Mouse (Mus musculus) CH12.LX (cell line): ENCODE results near the gene Clptm1. TPM values are rescaled to one million over a fixed set of nuclear protein-coding genes. Genes with fewer than 3 reads are reported as not detected.

Experiments
- DNase-seq: peaks from one replicate; pipeline ENCODE4 v3.0.0-alpha.2; 2013; ENCODE audit errors: extremely low read depth
- H3K27ac ChIP-seq: 2 replicates; pipeline ENCODE4 v1.5.1; 2012; ENCODE audit warnings: low read depth, mild to moderate bottlenecking, control low read depth, moderate library complexity; ENCODE audit not compliant: insufficient read depth
- H3K27me3 ChIP-seq: replicated peaks from 2 replicates; pipeline ENCODE3; 2012; ENCODE audit warnings: inconsistent platforms
- H3K36me3 ChIP-seq, 2 experiments: replicated peaks in 1 of 2; 2 replicates each; pipeline versions ENCODE3 to v1.6.1; 2012; ENCODE audit warnings: inconsistent platforms in 1 of 2, low read length in 1 of 2, mild to moderate bottlenecking in 1 of 2, mixed read lengths in 1 of 2, moderate library complexity in 1 of 2; ENCODE audit not compliant: control insufficient read depth in 1 of 2, insufficient read depth in 1 of 2
- H3K4me1 ChIP-seq, 2 experiments: 2 replicates each; pipeline ENCODE4 v1.6.1; 2012; ENCODE audit warnings: inconsistent platforms in 1 of 2, moderate library complexity in 1 of 2; ENCODE audit not compliant: insufficient read depth in 2 of 2, control insufficient read depth in 1 of 2
- H3K4me2 ChIP-seq: 2 replicates; pipeline ENCODE4 v1.6.1; 2012; ENCODE audit warnings: low read depth, mild to moderate bottlenecking, control low read depth; ENCODE audit not compliant: poor library complexity, insufficient read depth, severe bottlenecking
- H3K4me3 ChIP-seq, 3 experiments: fragments of 150-350 bp in 1 of 3; sonication (generic) in 1 of 3; replicated peaks in 1 of 3; 2 replicates each; pipeline versions ENCODE3 to v1.5.1; 2011 to 2012; ENCODE audit warnings: low read depth in 2 of 3, low read length in 2 of 3, mild to moderate bottlenecking in 2 of 3, moderate library complexity in 2 of 3, control low read depth in 1 of 3, improper control_type of control experiment in 1 of 3, inconsistent platforms in 1 of 3, mixed read lengths in 1 of 3; ENCODE audit not compliant: poor library complexity in 1 of 3
- H3K79me2 ChIP-seq: replicated peaks from 2 replicates; pipeline ENCODE4 v1.6.1; 2012; ENCODE audit warnings: mild to moderate bottlenecking, moderate library complexity; ENCODE audit not compliant: control insufficient read depth, poor library complexity, insufficient read depth, severe bottlenecking; ENCODE audit errors: extremely low read depth
- H3K9ac ChIP-seq: 2 replicates; pipeline ENCODE4 v1.6.1; 2012; ENCODE audit warnings: low read depth, mild to moderate bottlenecking, control low read depth, moderate library complexity; ENCODE audit not compliant: insufficient read depth
- H3K9me3 ChIP-seq: replicated peaks from 2 replicates; pipeline ENCODE3; 2012; ENCODE audit warnings: low read length, inconsistent platforms, mixed read lengths
- BHLHE40 ChIP-seq: IDR thresholded peaks from 2 replicates; pipeline ENCODE4 v1.6.1; 2011; ENCODE audit warnings: mild to moderate bottlenecking, low read depth, low read length, improper control_type of control experiment
- CHD1 ChIP-seq: IDR thresholded peaks from 2 replicates; pipeline ENCODE4 v1.6.1; 2012; ENCODE audit warnings: low read depth, low read length, improper control_type of control experiment, inconsistent platforms
- CTCF ChIP-seq, 2 experiments: IDR thresholded peaks in 1 of 2; conservative IDR thresholded peaks in 1 of 2; 2 replicates each; pipeline ENCODE4 v1.5.1; 2011 to 2012; ENCODE audit warnings: low read depth in 2 of 2, low read length in 2 of 2, improper control_type of control experiment in 1 of 2, inconsistent platforms in 1 of 2, mild to moderate bottlenecking in 1 of 2, moderate library complexity in 1 of 2
- E2F4 ChIP-seq: IDR thresholded peaks from 2 replicates; pipeline ENCODE4 v1.6.1; 2011; ENCODE audit warnings: low read depth, low read length, improper control_type of control experiment; ENCODE audit not compliant: insufficient replicate concordance
- ELF1 ChIP-seq: IDR thresholded peaks from 2 replicates; pipeline ENCODE4 v1.6.1; 2014; ENCODE audit warnings: low read depth, mild to moderate bottlenecking, inconsistent platforms, low read length, improper control_type of control experiment
- EP300 ChIP-seq: IDR thresholded peaks from 2 replicates; pipeline ENCODE4 v1.6.1; 2011; ENCODE audit warnings: low read length, improper control_type of control experiment
- GABPA ChIP-seq: IDR thresholded peaks from 2 replicates; pipeline ENCODE4 v1.6.1; 2012; ENCODE audit warnings: low read depth, low read length, improper control_type of control experiment, inconsistent platforms; ENCODE audit not compliant: insufficient replicate concordance
- IRF4 ChIP-seq: IDR thresholded peaks from 2 replicates; pipeline ENCODE4 v1.6.1; 2014; ENCODE audit warnings: low read depth, mild to moderate bottlenecking, inconsistent platforms, low read length, improper control_type of control experiment
- JUN ChIP-seq: IDR thresholded peaks from 2 replicates; pipeline ENCODE4 v1.6.1; 2011; ENCODE audit warnings: low read depth, mild to moderate bottlenecking, low read length, improper control_type of control experiment, moderate library complexity; ENCODE audit not compliant: insufficient read depth
- JUND ChIP-seq: conservative IDR thresholded peaks from 2 replicates; pipeline ENCODE4 v1.6.1; 2011; ENCODE audit warnings: low read depth, low read length, improper control_type of control experiment
- KAT2A ChIP-seq: IDR thresholded peaks from 2 replicates; pipeline ENCODE4 v1.6.1; 2012; ENCODE audit warnings: low read length, improper control_type of control experiment, inconsistent platforms; ENCODE audit not compliant: insufficient replicate concordance
- MAFK ChIP-seq: IDR thresholded peaks from 2 replicates; pipeline ENCODE4 v1.6.1; 2011; ENCODE audit warnings: low read length, improper control_type of control experiment; ENCODE audit not compliant: insufficient replicate concordance
- MAX ChIP-seq: IDR thresholded peaks from 2 replicates; pipeline ENCODE4 v1.6.1; 2011; ENCODE audit warnings: low read length, improper control_type of control experiment
- MEF2A ChIP-seq: IDR thresholded peaks from 2 replicates; pipeline ENCODE4 v1.6.1; 2014; ENCODE audit warnings: low read depth, mild to moderate bottlenecking, inconsistent platforms, low read length, improper control_type of control experiment, borderline replicate concordance
- MXI1 ChIP-seq: IDR thresholded peaks from 2 replicates; pipeline ENCODE4 v1.6.1; 2011; ENCODE audit warnings: mild to moderate bottlenecking, low read depth, low read length, improper control_type of control experiment
- MYC ChIP-seq: IDR thresholded peaks from 2 replicates; pipeline ENCODE4 v1.6.1; 2011; ENCODE audit warnings: low read depth, mild to moderate bottlenecking, improper control_type of control experiment, low read length
- NELFE ChIP-seq: IDR thresholded peaks from 2 replicates; pipeline ENCODE4 v1.6.1; 2011; ENCODE audit warnings: low read depth, low read length, improper control_type of control experiment
- POLR2AphosphoS2 ChIP-seq: IDR thresholded peaks from 2 replicates; pipeline ENCODE4 v1.6.1; 2011; ENCODE audit warnings: low read depth, low read length, improper control_type of control experiment
- RCOR1 ChIP-seq: conservative IDR thresholded peaks from 2 replicates; pipeline ENCODE4 v1.6.1; 2012; ENCODE audit warnings: low read depth, mild to moderate bottlenecking, inconsistent platforms, low read length, improper control_type of control experiment
- SIN3A ChIP-seq: IDR thresholded peaks from 2 replicates; pipeline ENCODE4 v1.6.1; 2012; ENCODE audit warnings: low read length, improper control_type of control experiment, inconsistent platforms
- SMC3 ChIP-seq: IDR thresholded peaks from 2 replicates; pipeline ENCODE4 v1.6.1; 2011; ENCODE audit warnings: low read depth, low read length, improper control_type of control experiment
- TBP ChIP-seq: conservative IDR thresholded peaks from 2 replicates; pipeline ENCODE4 v1.6.1; 2011; ENCODE audit warnings: low read depth, low read length, improper control_type of control experiment
- TCF12 ChIP-seq: IDR thresholded peaks from 2 replicates; pipeline ENCODE4 v1.6.1; 2014; ENCODE audit warnings: low read depth, mild to moderate bottlenecking, inconsistent platforms, low read length, improper control_type of control experiment
- USF2 ChIP-seq: conservative IDR thresholded peaks from 2 replicates; pipeline ENCODE4 v1.6.1; 2011; ENCODE audit warnings: low read depth, low read length, improper control_type of control experiment
- ZC3H11A ChIP-seq: IDR thresholded peaks from 2 replicates; pipeline ENCODE4 v1.6.1; 2012; ENCODE audit warnings: low read depth, mild to moderate bottlenecking, inconsistent platforms, low read length, improper control_type of control experiment
- dilution Hi-C: fragments of 300-500 bp; cut with MboI; formaldehyde crosslinking; loops from 2 replicates; pipeline ENCODE4 v1.14.3; 2020; ENCODE audit warnings: low sequenced_read_pairs; ENCODE audit not compliant: extremely low pct_unique_long_range_greater_than_20kb, extremely low pct_ligation_motif_present
- in situ Hi-C: fragments of 300-500 bp; cut with MboI; formaldehyde crosslinking; loops from 3 replicates; pipeline ENCODE4 v1.14.3; 2019; ENCODE audit warnings: low sequenced_read_pairs, low pct_ligation_motif_present, low pct_unique_long_range_greater_than_20kb, mixed read lengths
- polyA plus RNA-seq: library from polyadenylated mRNA; unstranded; fragments of >175 nt; gene quantifications from 2 replicates; pipeline ENCODE4 v1.2.1, GENCODE M21; 2012; ENCODE audit warnings: low read depth; ENCODE audit not compliant: insufficient read length
- total RNA-seq, 2 experiments: library from RNA; depleted of rRNA; stranded (reverse); fragments of 300-350 nt in 1 of 2; fragments of >200 nt in 1 of 2; gene quantifications; 2 replicates each; pipeline ENCODE4 v1.2.3; 2012 to 2014

The Clptm1 gene
- total and polyA plus RNA-seq, 3 experiments, result 33.8 to 70.9 (median 43.6) TPM

- DNase-seq, result no peak
- TF ChIP-seq SIN3A (no peak), SMC3 (no peak)
- Histone ChIP-seq H3K27ac (no peak overlapping the region), H3K27me3 (peaks cover 3% of the 10 kb centered on the region), H3K4me1 (peaks cover 2 to 3% of the 10 kb centered on the region in 2 experiments; a peak in 3 of 4 replicates), H3K9me3 (no peaks in the 10 kb centered on the region), H3K4me2 (no peak overlapping the region), H3K9ac (no peak overlapping the region), H3K79me2 (no peaks in the 10 kb centered on the region), H3K36me3 (no peaks in the 10 kb centered on the region), H3K4me3 (no peak overlapping the region)
- dilution Hi-C loops (no loop called here), in situ Hi-C loops (no loop called here)
Measured at GRCm38 (mm10) chr7:19678901-19679300, 14.1 kb upstream of the Clptm1 start.

GRCm38 (mm10) chr7:19677872-19678271 is 13.0 kb upstream of the Clptm1 start, which contains the start of gene Apoc2:
Apoc2 (minus strand) TSS chr7:19677941.
- no peak within 1 kb of the TSS for H3K4me2 ChIP-seq
- DNase-seq, result no peak

GRCm38 (mm10) chr7:19676662-19677061 is 11.8 kb upstream of the Clptm1 start:
- no peaks in the 10 kb centered on the region for H3K4me1 ChIP-seq
- H3K79me2 ChIP-seq, result no peaks in the 10 kb centered on the region
- no peak for DNase-seq
- in situ Hi-C loops, result no loop called here
- no peak overlapping the region for H3K4me3 ChIP-seq
- no peak overlapping the region for H3K4me2 ChIP-seq
- H3K9me3 ChIP-seq, result no peaks in the 10 kb centered on the region
- H3K36me3 ChIP-seq, result no peaks in the 10 kb centered on the region
- no peak overlapping the region for H3K27ac ChIP-seq
- H3K27me3 ChIP-seq, result peaks cover 3% of the 10 kb centered on the region
- dilution Hi-C loops, result no loop called here
- TF ChIP-seq JUND (no peak), TCF12 (no peak), E2F4 (no peak), MEF2A (no peak), MXI1 (no peak), SIN3A (no peak), MYC (no peak), USF2 (no peak), BHLHE40 (no peak), KAT2A (no peak), EP300 (no peak), ZC3H11A (no peak), IRF4 (no peak)
- H3K9ac ChIP-seq, result no peak overlapping the region

More at GRCm38 (mm10) chr7:19677872-19678271, 13.0 kb upstream of the Clptm1 start, which contains the start of gene Apoc2:
- no peaks in the 10 kb centered on the region for H3K79me2 ChIP-seq
- dilution Hi-C loops, result no loop called here
- no peak within 1 kb of the TSS for H3K4me3 ChIP-seq
- peaks cover 0 to 2% of the 10 kb centered on the region in 2 experiments; a peak in 1 of 4 replicates for H3K4me1 ChIP-seq
- no peaks in the 10 kb centered on the region for H3K36me3 ChIP-seq
- TF ChIP-seq ELF1, result no peak
- no peak for TF ChIP-seq IRF4
- TF ChIP-seq BHLHE40, result no peak
- no peak for TF ChIP-seq TBP
- TF ChIP-seq JUN, result no peak
- no peak for TF ChIP-seq NELFE
- TF ChIP-seq RCOR1, result no peak
- TF ChIP-seq E2F4, result no peak
- TF ChIP-seq CHD1, result no peak
- TF ChIP-seq MXI1, result no peak
- no peak for TF ChIP-seq MAX
- no peak for TF ChIP-seq MAFK
- TF ChIP-seq ZC3H11A, result no peak
- no peak for TF ChIP-seq GABPA
- no peak for TF ChIP-seq CTCF (conservative IDR thresholded peaks at IDR 0.05 in 1 of 2, IDR thresholded peaks at IDR 0.05 in 1 of 2; ENCODE audit: low read depth in 2 of 2, low read length in 2 of 2)
- TF ChIP-seq POLR2AphosphoS2, result no peak
- TF ChIP-seq SIN3A, result no peak
- no peaks in the 10 kb centered on the region for H3K9me3 ChIP-seq
- H3K27me3 ChIP-seq, result peaks cover 3% of the 10 kb centered on the region
- no peak within 1 kb of the TSS for H3K9ac ChIP-seq
- no peak within 1 kb of the TSS for H3K27ac ChIP-seq
- in situ Hi-C loops, result no loop called here
